Mouse (Mus musculus): ENCODE measurements around the gene Timm8a1.

Gene Timm8a1

GRCm38 (mm10) chrX:134525260-134525659 is 16.4 kb downstream of the Timm8a1 start:
- no peak for DNase-seq (ENCODE audit: low read depth, low spot score)

GRCm38 (mm10) chrX:134523772-134524171 is 17.9 kb downstream of the Timm8a1 start:
- DNase-seq (ENCODE audit: low read depth, low spot score), result no peak

GRCm38 (mm10) chrX:134509473-134509872 is 32.2 kb downstream of the Timm8a1 start:
- no peak for DNase-seq (ENCODE audit: low read depth, low spot score)

- no peak for DNase-seq (ENCODE audit: low read depth, low spot score)
These were observed 33.7 kb downstream of the Timm8a1 start for GRCm38 (mm10) chrX:134507977-134508376.

GRCm38 (mm10) chrX:134500651-134501050 is 41.0 kb downstream of the Timm8a1 start:
- no peak for DNase-seq (ENCODE audit: low read depth, low spot score)
